Mouse (Mus musculus) mammary gland, adult 2 months (tissue): ENCODE data around the gene Col16a1. TPM values are rescaled to one million over a fixed set of nuclear protein-coding genes. Genes with fewer than 3 reads are reported as not detected.

Experiments used
- polyA plus RNA-seq: library from polyadenylated mRNA; depleted of rRNA; stranded (reverse); fragments of >200 nt; gene quantifications from 2 replicates; pipeline ENCODE4 v1.2.3, GENCODE M21; 2012; ENCODE audit warnings: low replicate concordance; rRNA removed

The Col16a1 gene
- 31.0 and 58.8 TPM in 2 replicates for polyA plus RNA-seq

GRCm38 (mm10) chr4:130047331-130048202 lies at the start of gene Col16a1:
TSS of gene Col16a1 (plus strand) at chr4:130047840.

GRCm38 (mm10) chr4:130102111-130102651 lies 54.5 kb downstream of the Col16a1 start, which contains the start of gene Pef1:
TSS of gene Pef1 (plus strand) at chr4:130102558.

GRCm38 (mm10) chr4:130139214-130139492 lies 91.5 kb downstream of the Col16a1 start, which contains the start of gene Hcrtr1:
TSS of gene Hcrtr1 (minus strand) at chr4:130139359.

Other genes starting within 250 kb of the Col16a1 start
- 41.6 and 80.5 TPM in 2 replicates for gene Ptp4a2, start 236.6 kb upstream of the Col16a1 start, polyA plus RNA-seq
- 0.11 TPM in 2 replicates for gene Spocd1, start 118.6 kb upstream of the Col16a1 start, polyA plus RNA-seq
- gene Adgrb2, start 63.0 kb upstream of the Col16a1 start, polyA plus RNA-seq: 2.8 and 7.2 TPM in 2 replicates
- 112 and 136 TPM in 2 replicates for gene Pef1, start 54.7 kb downstream of the Col16a1 start, polyA plus RNA-seq
- gene Hcrtr1, start 91.5 kb downstream of the Col16a1 start, polyA plus RNA-seq: 2.2 TPM in 2 replicates
- 94.4 and 146 TPM in 2 replicates for gene Tinagl1, start 127.3 kb downstream of the Col16a1 start, polyA plus RNA-seq
- not detected in 2 replicates for gene Gm853, start 174.6 kb downstream of the Col16a1 start, polyA plus RNA-seq
- 80.7 and 125 TPM in 2 replicates for gene Serinc2, start 231.4 kb downstream of the Col16a1 start, polyA plus RNA-seq